Mouse (Mus musculus) G1E (cell line): ENCODE measurements around the gene P4ha3.

ENCODE experiments used
- CTCF ChIP-seq: IDR thresholded peaks from 2 replicates; pipeline ENCODE4 v1.5.1; 2012; ENCODE audit warnings: low read depth, low read length, inconsistent platforms, mixed read lengths
- GATA1 ChIP-seq: IDR thresholded peaks from 2 replicates; pipeline ENCODE4 v1.6.1; 2012; ENCODE audit warnings: borderline replicate concordance, low read length, inconsistent platforms, mixed read lengths

DNA sequence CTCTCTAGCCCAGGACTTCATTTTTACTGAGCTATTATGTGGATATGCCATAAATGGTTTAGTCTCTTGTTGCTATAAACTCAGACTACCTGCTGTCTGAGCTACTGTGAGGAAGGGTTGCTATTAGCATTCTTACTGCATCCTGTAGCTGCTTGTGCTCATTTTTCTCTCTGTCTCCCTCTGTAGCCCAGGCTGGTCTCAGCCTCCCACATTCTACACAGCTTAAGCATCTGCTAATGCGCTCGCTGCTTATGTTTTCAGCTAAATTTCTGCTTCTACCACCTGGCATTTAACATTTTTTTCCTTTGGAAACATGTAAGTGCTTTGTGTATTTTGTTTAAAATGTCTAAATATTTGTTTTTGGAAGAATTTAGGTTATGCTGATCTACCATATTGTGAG, 10.4 kb downstream of the P4ha3 start:
- TF ChIP-seq CTCF = no peak
- no peak for TF ChIP-seq GATA1
